Mouse (Mus musculus) liver, embryonic 14.5 days (tissue): ENCODE results near the gene Iars2. TPM values are rescaled to one million over a fixed set of nuclear protein-coding genes. Genes with fewer than 3 reads are reported as not detected.

Experiments
- ATAC-seq: fragments of 200-750 bp; cut with Nextera tagmentation; 2 replicates; pipeline ENCODE4 v1.8.0; 2017; ENCODE audit warnings: moderate number of reproducible peaks, mild to moderate bottlenecking, moderate library complexity; ENCODE audit not compliant: insufficient read depth
- DNase-seq, 3 experiments: peaks; one replicate each; pipeline ENCODE4 v3.0.0-alpha.2; 2012 to 2013; ENCODE audit warnings: low read depth in 3 of 3, low spot score in 3 of 3
- H3K27ac ChIP-seq: fragments of 300-500 bp; sonication (generic); 2 replicates; pipeline ENCODE4 v1.5.1; 2014; ENCODE audit warnings: moderate library complexity, mild to moderate bottlenecking, control low read depth, inconsistent platforms
- H3K27me3 ChIP-seq: fragments of 300-500 bp; sonication (generic); 2 replicates; pipeline ENCODE4 v1.6.1; 2014; ENCODE audit warnings: mild to moderate bottlenecking, low read length, moderate library complexity; ENCODE audit not compliant: control insufficient read depth, insufficient read depth
- H3K36me3 ChIP-seq: fragments of 300-500 bp; sonication (generic); replicated peaks from 2 replicates; pipeline ENCODE4 v1.6.1; 2014; ENCODE audit warnings: low read depth; ENCODE audit not compliant: control insufficient read depth, insufficient read depth
- H3K4me1 ChIP-seq, 2 experiments: fragments of 200-500 bp in 1 of 2; fragments of 300-500 bp in 1 of 2; sonication (generic) in 1 of 2; replicated peaks; 2 replicates each; pipeline ENCODE4 v1.6.1; 2012 to 2014; ENCODE audit warnings: antibody characterized with exemption in 1 of 2, inconsistent platforms in 1 of 2, low read length in 1 of 2; ENCODE audit not compliant: control insufficient read depth in 2 of 2, insufficient read depth in 2 of 2
- H3K4me2 ChIP-seq: fragments of 300-500 bp; sonication (generic); 2 replicates; pipeline ENCODE4 v1.6.1; 2014; ENCODE audit warnings: low read depth, mild to moderate bottlenecking, control low read depth, moderate library complexity
- H3K4me3 ChIP-seq, 2 experiments: fragments of 200-500 bp in 1 of 2; fragments of 300-500 bp in 1 of 2; sonication (generic) in 1 of 2; 2 replicates each; pipeline ENCODE4 v1.5.1; 2012 to 2014; ENCODE audit warnings: low read depth in 2 of 2, low read length in 2 of 2, mild to moderate bottlenecking in 2 of 2, control low read depth in 1 of 2, inconsistent platforms in 1 of 2, moderate library complexity in 1 of 2; ENCODE audit not compliant: insufficient read depth in 1 of 2
- H3K9ac ChIP-seq: fragments of 300-500 bp; sonication (generic); replicated peaks from 2 replicates; pipeline ENCODE4 v1.6.1; 2014; ENCODE audit warnings: mild to moderate bottlenecking, control low read depth, moderate library complexity
- H3K9me3 ChIP-seq: fragments of 300-500 bp; sonication (generic); 2 replicates; pipeline ENCODE4 v1.6.1; 2016; ENCODE audit warnings: low read length, mixed read lengths; ENCODE audit not compliant: control insufficient read depth
- CTCF ChIP-seq: IDR thresholded peaks from 2 replicates; pipeline ENCODE4 v1.5.1; 2016; ENCODE audit warnings: antibody characterized with exemption, low read depth, control low read depth
- EP300 ChIP-seq: IDR thresholded peaks from 2 replicates; pipeline ENCODE4 v1.6.1; 2016; ENCODE audit warnings: antibody characterized with exemption, low read depth
- WGBS: fragments of 180-500 bp; shearing (Covaris S2); extraction: QIAGEN DNeasy Blood & Tissue Kit; methylation state at CpG from one replicate; pipeline ENCODE4 v1.1.7; 2014; ENCODE audit not compliant: insufficient replicate concordance; 5-methylcytosine and 5-hydroxymethylcytosine counted together
- polyA plus RNA-seq, 2 experiments: library from polyadenylated mRNA; depleted of rRNA in 1 of 2; stranded (reverse) in 1 of 2; unstranded in 1 of 2; fragments of >200 nt; fragmentation: Nextera tagmentation in 1 of 2; extraction: Ambion mirVana in 1 of 2; gene quantifications; 2 replicates each; pipeline versions ENCODE4 v1.2.1 to v1.2.3; 2012 to 2014

Iars2 gene
- polyA plus RNA-seq, 2 experiments: 17.6 to 19.1 TPM

DNA sequence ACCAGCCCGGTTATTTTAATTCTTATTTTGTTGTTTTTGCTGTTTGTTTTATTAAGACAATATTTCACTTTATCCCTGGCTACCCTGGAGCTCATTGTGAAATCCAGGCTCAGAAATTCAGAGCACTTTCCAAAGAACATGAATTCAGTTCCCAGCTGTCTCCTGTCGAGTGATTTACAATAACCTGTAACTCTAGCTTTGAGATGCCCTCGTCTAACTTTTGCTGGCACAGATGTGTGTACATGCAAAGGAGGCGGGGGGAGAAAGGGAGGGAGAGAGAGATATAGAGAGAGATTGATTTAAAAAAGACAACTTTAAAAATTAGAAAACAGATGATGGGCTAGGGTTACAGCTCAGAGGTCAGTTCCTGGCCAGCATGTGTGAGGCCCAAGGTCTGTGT, 25.5 kb upstream of the Iars2 start:
- no peak for TF ChIP-seq CTCF
- no peak for TF ChIP-seq EP300
- no peak for ATAC-seq
- Histone ChIP-seq H3K4me2 (no peak overlapping the region), H3K9ac (no peak overlapping the region), H3K36me3 (no peaks in the 10 kb centered on the region; the same call in 1 of the 2 replicates), H3K4me3 (no peak overlapping the region), H3K27me3 (no peaks in the 10 kb centered on the region), H3K4me1 (no peaks in the 10 kb centered on the region), H3K9me3 (no peaks in the 10 kb centered on the region), H3K27ac (no peak overlapping the region)
- no peak for DNase-seq
- whole genome bisulfite sequencing: 69% methylated on average over 4 of the region's 4 CpGs

- Histone ChIP-seq H3K27me3 (no peaks in the 10 kb centered on the region), H3K4me3 (no peak overlapping the region), H3K4me2 (no peak overlapping the region), H3K9me3 (no peaks in the 10 kb centered on the region), H3K9ac (no peak overlapping the region), H3K4me1 (no peaks in the 10 kb centered on the region), H3K27ac (no peak overlapping the region), H3K36me3 (no peaks in the 10 kb centered on the region; the same call in 1 of the 2 replicates)
- WGBS: 84% methylated on average over 8 of the region's 8 CpGs
- no peak for ATAC-seq
- DNase-seq: no peak
- TF ChIP-seq CTCF (no peak), EP300 (no peak)
These were observed 24.2 kb upstream of the Iars2 start for GRCm38 (mm10) chr1:185353351-185353750.

DNA sequence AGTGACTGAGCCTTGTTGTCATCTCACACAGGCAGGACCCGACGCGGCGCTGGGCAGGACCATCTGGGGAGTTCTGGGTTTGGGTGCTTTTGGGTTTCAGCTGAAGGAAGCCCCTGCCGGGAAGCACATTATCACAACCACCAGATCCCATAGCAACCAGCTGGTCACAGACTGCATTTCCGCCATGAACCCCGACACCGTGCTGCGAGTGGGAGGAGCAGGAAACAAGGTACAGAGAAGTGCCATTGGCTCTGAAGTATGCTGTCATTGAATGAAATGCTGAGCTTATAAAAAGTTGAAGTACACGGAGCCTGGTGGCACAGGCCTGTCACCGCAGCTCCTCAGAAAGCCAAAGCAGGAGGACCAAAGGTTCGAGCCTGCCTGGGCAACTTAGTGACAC, 23.0 kb upstream of the Iars2 start:
- WGBS: 62% methylated on average over 12 of the region's 12 CpGs
- no peaks in the 10 kb centered on the region; the same call in 1 of the 2 replicates for H3K36me3 ChIP-seq
- no peak overlapping the region for H3K4me2 ChIP-seq
- H3K9me3 ChIP-seq: no peaks in the 10 kb centered on the region
- H3K4me3 ChIP-seq: no peak overlapping the region
- no peak overlapping the region for H3K9ac ChIP-seq
- no peaks in the 10 kb centered on the region for H3K27me3 ChIP-seq
- no peak for TF ChIP-seq CTCF
- ATAC-seq: no peak
- no peak for DNase-seq
- H3K4me1 ChIP-seq: no peaks in the 10 kb centered on the region
- H3K27ac ChIP-seq: no peak overlapping the region

DNA sequence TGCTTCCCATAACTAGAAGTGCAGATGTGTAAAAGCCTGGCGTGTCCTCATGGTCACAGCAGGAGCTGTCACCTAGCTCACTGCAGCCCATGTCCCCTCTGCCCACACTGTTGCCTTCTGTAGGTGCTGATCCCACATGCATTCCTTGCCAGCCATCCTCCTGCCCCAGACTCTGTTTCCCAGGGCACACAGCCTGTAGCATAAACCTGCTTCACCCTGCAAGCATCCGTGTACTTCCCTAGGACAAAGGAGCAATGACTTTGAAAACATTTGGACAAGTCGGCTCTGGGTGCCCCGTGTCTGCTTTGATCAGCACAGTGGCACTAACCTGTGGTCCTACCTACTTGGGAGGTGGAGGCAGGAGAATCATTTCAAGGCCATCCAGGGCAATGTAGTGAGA, 21.4 kb upstream of the Iars2 start:
- DNase-seq (no peak), ATAC-seq (no peak)
- no peaks in the 10 kb centered on the region; the same call in 1 of the 2 replicates for H3K36me3 ChIP-seq
- H3K9ac ChIP-seq: no peak overlapping the region
- no peaks in the 10 kb centered on the region for H3K27me3 ChIP-seq
- H3K27ac ChIP-seq: no peak overlapping the region
- H3K4me2 ChIP-seq: no peak overlapping the region
- no peaks in the 10 kb centered on the region for H3K4me1 ChIP-seq
- no peak overlapping the region for H3K4me3 ChIP-seq
- no peak for TF ChIP-seq EP300
- no peak for TF ChIP-seq CTCF
- H3K9me3 ChIP-seq: no peaks in the 10 kb centered on the region
- 68% methylated on average over 4 of the region's 4 CpGs for WGBS

DNA sequence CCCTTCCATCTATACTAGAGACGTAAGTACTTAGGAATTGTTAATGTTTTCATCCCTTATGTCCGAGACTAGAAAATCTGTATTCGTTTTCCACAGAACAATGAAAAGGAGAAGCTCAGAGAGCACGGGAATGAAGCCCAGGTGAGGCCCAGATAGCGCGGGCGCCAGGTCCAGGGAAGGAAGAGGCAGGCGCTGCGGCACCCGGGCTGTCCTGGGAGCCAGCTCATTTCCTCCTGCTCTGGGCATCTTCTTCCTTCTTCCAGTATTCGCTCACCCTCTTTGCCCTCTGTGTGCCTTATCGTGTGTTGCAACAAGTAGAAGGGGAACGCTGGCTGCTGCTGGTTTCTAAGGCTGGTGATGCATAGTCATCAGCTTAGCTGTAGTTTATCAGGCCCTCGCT, 20.5 kb upstream of the Iars2 start:
- DNase-seq (no peak), ATAC-seq (no peak)
- Histone ChIP-seq H3K36me3 (no peaks in the 10 kb centered on the region; the same call in 1 of the 2 replicates), H3K27me3 (no peaks in the 10 kb centered on the region), H3K4me2 (no peak overlapping the region), H3K9me3 (no peaks in the 10 kb centered on the region), H3K4me3 (no peak overlapping the region), H3K4me1 (no peaks in the 10 kb centered on the region), H3K9ac (no peak overlapping the region), H3K27ac (no peak overlapping the region)
- 76% methylated on average over 14 of the region's 14 CpGs for WGBS
- TF ChIP-seq CTCF: no peak
- no peak for TF ChIP-seq EP300

GRCm38 (mm10) chr1:185346188-185346587, 17.0 kb upstream of the Iars2 start:
- Histone ChIP-seq H3K27ac (no peak overlapping the region), H3K4me2 (no peak overlapping the region), H3K4me3 (no peak overlapping the region), H3K27me3 (no peaks in the 10 kb centered on the region), H3K9me3 (no peaks in the 10 kb centered on the region), H3K36me3 (no peaks in the 10 kb centered on the region), H3K9ac (no peak overlapping the region), H3K4me1 (no peaks in the 10 kb centered on the region)
- TF ChIP-seq EP300 (no peak), CTCF (peak; percentile 53)
- DNase-seq (no peak), ATAC-seq (no peak)
- WGBS: 57% methylated on average over 10 of the region's 10 CpGs
